Mouse (Mus musculus): ENCODE measurements around the gene Olfr412.

DNA sequence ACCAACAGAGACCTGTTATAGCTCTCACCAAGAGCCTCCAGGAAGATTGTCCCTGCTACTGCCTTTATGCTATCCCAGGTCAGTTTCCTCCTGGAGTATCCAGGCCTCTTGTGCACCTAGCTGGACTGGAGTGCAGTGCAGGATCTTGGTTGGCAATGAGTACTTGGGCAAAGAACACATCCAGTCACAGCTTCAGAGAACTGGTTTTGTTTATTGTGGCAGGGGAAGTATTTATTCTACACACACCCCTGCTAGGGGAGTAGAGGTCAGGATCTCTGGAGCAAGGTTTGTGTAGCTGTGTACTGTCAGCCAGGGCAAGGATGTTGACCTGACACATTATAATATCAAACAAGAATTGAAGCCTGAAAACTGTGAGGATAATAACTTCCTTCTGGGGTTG, 33.1 kb upstream of the Olfr412 start:
- no peak for TF ChIP-seq CTCF (IDR thresholded peaks at IDR 0.05; ENCODE audit: borderline replicate concordance, insufficient read depth, low read length)
- no peak for TF ChIP-seq POLR2A (IDR thresholded peaks at IDR 0.05; ENCODE audit: low read depth, low read length)
